Mouse (Mus musculus): ENCODE measurements around the gene Apcs. TPM values are rescaled to one million over a fixed set of nuclear protein-coding genes. Genes with fewer than 3 reads are reported as not detected.

Gene Apcs
- polyA plus RNA-seq (2015; fragmentation: Nextera tagmentation; extraction: Ambion mirVana): 7.4 and 9.5 TPM in 2 replicates

- TF ChIP-seq CTCF (IDR thresholded peaks at IDR 0.05; ENCODE audit: low read depth): no peak
- Histone ChIP-seq H3K4me3 (replicated peaks; ENCODE audit: low read depth, low read length) (no peak within 1 kb of the TSS), H3K4me2 (ENCODE audit: low read length) (no peak within 1 kb of the TSS), H3K36me3 (ENCODE audit: insufficient read depth, low read length) (no peaks in the 10 kb centered on the region), H3K27ac (no peak within 1 kb of the TSS), H3K27me3 (ENCODE audit: insufficient read depth, low read length) (no peaks in the 10 kb centered on the region), H3K9me3 (replicated peaks; ENCODE audit: low read length) (no peaks in the 10 kb centered on the region), H3K4me1 (replicated peaks; ENCODE audit: insufficient read depth, low read length) (no peaks in the 10 kb centered on the region), H3K9ac (ENCODE audit: low read depth, low read length) (no peak within 1 kb of the TSS)
- ATAC-seq (replicated peaks; ENCODE audit: low FRiP score, low read depth) (peak; percentile 65; the same call in 1 of the 2 replicates), DNase-seq (ENCODE audit: low spot score) (no peak)
- 43% methylated on average over 2 of the region's 2 CpGs for WGBS
These were observed at the start of gene Apcs for GRCm38 (mm10) chr1:172894777-172895357. Gene Apcs, minus strand, starts transcription at chr1:172895041.

- Histone ChIP-seq H3K27me3 (ENCODE audit: insufficient read depth, low read length) (no peaks in the 10 kb centered on the region), H3K4me1 (replicated peaks; ENCODE audit: insufficient read depth, low read length) (no peaks in the 10 kb centered on the region), H3K27ac (no peak overlapping the region), H3K36me3 (ENCODE audit: insufficient read depth, low read length) (no peaks in the 10 kb centered on the region), H3K4me3 (replicated peaks; ENCODE audit: low read depth, low read length) (no peak overlapping the region), H3K9ac (ENCODE audit: low read depth, low read length) (no peak overlapping the region), H3K4me2 (ENCODE audit: low read length) (no peak overlapping the region), H3K9me3 (replicated peaks; ENCODE audit: low read length) (no peaks in the 10 kb centered on the region)
- no peak for ATAC-seq (replicated peaks; ENCODE audit: low FRiP score, low read depth)
- 94% methylated on average over 2 of the region's 2 CpGs for WGBS
- TF ChIP-seq CTCF (IDR thresholded peaks at IDR 0.05; ENCODE audit: low read depth): no peak
- no peak for DNase-seq (ENCODE audit: low spot score)
These were observed 37.4 kb upstream of the Apcs start for GRCm38 (mm10) chr1:172932197-172932596.

GRCm38 (mm10) chr1:172918450-172918849, 23.6 kb upstream of the Apcs start:
- WGBS: 83% methylated on average over 2 of the region's 2 CpGs
- Histone ChIP-seq H3K9ac (ENCODE audit: low read depth, low read length) (no peak overlapping the region), H3K4me1 (replicated peaks; ENCODE audit: insufficient read depth, low read length) (no peaks in the 10 kb centered on the region), H3K27me3 (ENCODE audit: insufficient read depth, low read length) (no peaks in the 10 kb centered on the region), H3K9me3 (replicated peaks; ENCODE audit: low read length) (no peaks in the 10 kb centered on the region), H3K27ac (no peak overlapping the region), H3K36me3 (ENCODE audit: insufficient read depth, low read length) (no peaks in the 10 kb centered on the region), H3K4me3 (replicated peaks; ENCODE audit: low read depth, low read length) (no peak overlapping the region), H3K4me2 (ENCODE audit: low read length) (no peak overlapping the region)
- no peak for TF ChIP-seq CTCF (IDR thresholded peaks at IDR 0.05; ENCODE audit: low read depth)
- no peak for ATAC-seq (replicated peaks; ENCODE audit: low FRiP score, low read depth)
- no peak for DNase-seq (ENCODE audit: low spot score)

GRCm38 (mm10) chr1:172917115-172917514, 22.3 kb upstream of the Apcs start:
- H3K36me3 ChIP-seq (ENCODE audit: insufficient read depth, low read length): no peaks in the 10 kb centered on the region
- 81% methylated on average over 1 of the region's 1 CpGs for WGBS
- H3K9ac ChIP-seq (ENCODE audit: low read depth, low read length): no peak overlapping the region
- TF ChIP-seq CTCF (IDR thresholded peaks at IDR 0.05; ENCODE audit: low read depth): no peak
- peak; percentile 1 for DNase-seq (ENCODE audit: low spot score)
- no peaks in the 10 kb centered on the region for H3K4me1 ChIP-seq (replicated peaks; ENCODE audit: insufficient read depth, low read length)
- H3K27me3 ChIP-seq (ENCODE audit: insufficient read depth, low read length): no peaks in the 10 kb centered on the region
- no peaks in the 10 kb centered on the region for H3K9me3 ChIP-seq (replicated peaks; ENCODE audit: low read length)
- peak; percentile 75 for ATAC-seq (replicated peaks; ENCODE audit: low FRiP score, low read depth)
- no peak overlapping the region for H3K27ac ChIP-seq
- no peak overlapping the region for H3K4me3 ChIP-seq (replicated peaks; ENCODE audit: low read depth, low read length)
- H3K4me2 ChIP-seq (ENCODE audit: low read length): no peak overlapping the region

GRCm38 (mm10) chr1:172903313-172903712, 8.5 kb upstream of the Apcs start:
- DNase-seq (ENCODE audit: low spot score) (no peak), ATAC-seq (replicated peaks; ENCODE audit: low FRiP score, low read depth) (no peak)
- H3K4me3 ChIP-seq (replicated peaks; ENCODE audit: low read depth, low read length): no peak overlapping the region
- no peaks in the 10 kb centered on the region for H3K9me3 ChIP-seq (replicated peaks; ENCODE audit: low read length)
- H3K36me3 ChIP-seq (ENCODE audit: insufficient read depth, low read length): no peaks in the 10 kb centered on the region
- no peak overlapping the region for H3K9ac ChIP-seq (ENCODE audit: low read depth, low read length)
- no peaks in the 10 kb centered on the region for H3K27me3 ChIP-seq (ENCODE audit: insufficient read depth, low read length)
- no peak for TF ChIP-seq CTCF (IDR thresholded peaks at IDR 0.05; ENCODE audit: low read depth)
- H3K27ac ChIP-seq: no peak overlapping the region
- no peaks in the 10 kb centered on the region for H3K4me1 ChIP-seq (replicated peaks; ENCODE audit: insufficient read depth, low read length)
- no peak overlapping the region for H3K4me2 ChIP-seq (ENCODE audit: low read length)

GRCm38 (mm10) chr1:172895435-172895834, 594 bp upstream of the Apcs start:
- no peaks in the 10 kb centered on the region for H3K4me1 ChIP-seq (replicated peaks; ENCODE audit: insufficient read depth, low read length)
- no peaks in the 10 kb centered on the region for H3K9me3 ChIP-seq (replicated peaks; ENCODE audit: low read length)
- 76% methylated on average over 2 of the region's 2 CpGs for WGBS
- H3K4me2 ChIP-seq (ENCODE audit: low read length): no peak overlapping the region
- H3K27me3 ChIP-seq (ENCODE audit: insufficient read depth, low read length): no peaks in the 10 kb centered on the region
- no peak overlapping the region for H3K4me3 ChIP-seq (replicated peaks; ENCODE audit: low read depth, low read length)
- no peak for TF ChIP-seq CTCF (IDR thresholded peaks at IDR 0.05; ENCODE audit: low read depth)
- no peaks in the 10 kb centered on the region for H3K36me3 ChIP-seq (ENCODE audit: insufficient read depth, low read length)
- no peak overlapping the region for H3K27ac ChIP-seq
- ATAC-seq (replicated peaks; ENCODE audit: low FRiP score, low read depth) (no peak; the same call in 1 of the 2 replicates), DNase-seq (ENCODE audit: low spot score) (no peak)
- no peak overlapping the region for H3K9ac ChIP-seq (ENCODE audit: low read depth, low read length)

GRCm38 (mm10) chr1:172876675-172877074, 18.2 kb downstream of the Apcs start:
- H3K9ac ChIP-seq (ENCODE audit: low read depth, low read length): no peak overlapping the region
- WGBS: 79% methylated on average over 1 of the region's 1 CpGs

More at GRCm38 (mm10) chr1:172876675-172877074, 18.2 kb downstream of the Apcs start:
- Histone ChIP-seq H3K27ac (no peak overlapping the region), H3K4me3 (replicated peaks; ENCODE audit: low read depth, low read length) (no peak overlapping the region), H3K9me3 (replicated peaks; ENCODE audit: low read length) (no peaks in the 10 kb centered on the region), H3K36me3 (ENCODE audit: insufficient read depth, low read length) (no peaks in the 10 kb centered on the region), H3K4me2 (ENCODE audit: low read length) (no peak overlapping the region), H3K4me1 (replicated peaks; ENCODE audit: insufficient read depth, low read length) (no peaks in the 10 kb centered on the region), H3K27me3 (ENCODE audit: insufficient read depth, low read length) (no peaks in the 10 kb centered on the region)
- DNase-seq (ENCODE audit: low spot score) (no peak), ATAC-seq (replicated peaks; ENCODE audit: low FRiP score, low read depth) (0 out of 2 replicates have a peak, but pooled peaks have one; percentile 36)
- no peak for TF ChIP-seq CTCF (IDR thresholded peaks at IDR 0.05; ENCODE audit: low read depth)

All from kidney, postnatal 0 days (tissue).